Mouse (Mus musculus): Measurements from ENCODE around the gene Btbd9.
"Not testable (repeated sequence)": the region's sequence is repeated elsewhere in the genome, so short reads cannot be mapped to it uniquely, and the experiment has no call there.

The Btbd9 gene

DNA sequence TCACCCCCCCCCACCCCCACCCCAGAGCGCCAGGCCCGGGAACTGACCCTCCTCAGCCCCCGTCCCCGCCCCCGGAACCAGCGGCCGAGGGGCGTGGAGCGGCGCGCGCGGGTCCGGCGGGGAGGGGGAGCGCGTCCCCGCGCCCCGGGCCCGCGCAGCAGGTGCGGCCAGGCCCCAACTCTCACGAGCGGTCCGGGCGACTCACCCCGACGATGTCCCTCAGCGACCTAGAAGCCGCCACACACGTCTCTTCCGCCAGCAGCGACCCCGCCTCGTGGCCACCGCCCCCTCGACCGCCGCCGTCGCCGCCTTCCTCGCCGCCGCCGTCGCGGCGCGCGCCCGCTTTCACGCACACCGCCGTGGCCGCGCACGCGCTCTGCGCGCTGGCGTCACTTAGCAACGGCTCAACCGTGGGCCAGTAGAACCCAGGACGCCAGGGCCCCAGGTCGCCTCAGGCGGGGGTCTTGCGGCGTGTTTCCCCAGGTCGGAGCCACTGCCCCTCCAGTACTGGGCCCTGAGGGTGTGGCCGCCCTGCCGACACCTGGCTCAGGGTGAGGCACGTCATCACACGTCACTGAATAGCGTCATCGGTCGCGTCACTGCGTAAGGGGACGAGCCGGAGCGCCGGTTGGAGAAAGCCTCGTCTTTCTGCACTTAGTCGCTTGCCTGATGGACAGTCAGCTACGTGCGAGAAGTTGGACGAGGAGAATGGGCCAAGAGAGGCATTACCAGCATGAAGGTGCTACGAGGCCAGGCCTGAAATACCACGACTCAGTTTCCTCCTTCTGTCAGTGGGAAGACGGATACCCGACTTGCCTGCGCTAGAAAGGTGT, at the start of gene Btbd9:
Gene Btbd9 (minus strand): TSS at position 548 of the 833 bp plus-strand sequence.
- peak; percentile 96 for DNase-seq (ENCODE audit: low spot score in 2 of 2)

DNA sequence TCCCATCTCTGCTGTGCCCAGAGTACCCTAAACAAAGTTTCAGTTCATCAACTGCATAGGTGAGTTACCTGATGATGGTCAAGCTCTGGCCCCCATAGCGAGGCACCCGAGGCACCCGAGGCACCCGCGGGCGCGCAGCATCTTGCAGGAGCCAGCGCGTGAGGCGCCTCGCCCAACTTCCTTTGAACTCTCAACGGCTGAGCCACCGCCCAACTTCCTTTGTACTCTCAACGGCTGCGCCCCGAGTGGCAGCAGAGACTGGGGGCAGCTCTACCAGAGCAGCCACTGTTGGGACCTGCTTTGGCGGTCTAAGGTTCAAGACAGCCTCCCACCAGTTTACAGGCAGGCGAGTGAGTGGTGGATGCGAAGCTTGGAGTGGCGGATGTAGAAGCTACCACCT, 47.8 kb upstream of the Btbd9 start, which contains the start of gene Dnah8:
Gene Dnah8 (plus strand): TSS at position 223 of the 400 bp plus-strand sequence.
- not testable (repeated sequence) for DNase-seq (ENCODE audit: low spot score in 2 of 2)

DNA sequence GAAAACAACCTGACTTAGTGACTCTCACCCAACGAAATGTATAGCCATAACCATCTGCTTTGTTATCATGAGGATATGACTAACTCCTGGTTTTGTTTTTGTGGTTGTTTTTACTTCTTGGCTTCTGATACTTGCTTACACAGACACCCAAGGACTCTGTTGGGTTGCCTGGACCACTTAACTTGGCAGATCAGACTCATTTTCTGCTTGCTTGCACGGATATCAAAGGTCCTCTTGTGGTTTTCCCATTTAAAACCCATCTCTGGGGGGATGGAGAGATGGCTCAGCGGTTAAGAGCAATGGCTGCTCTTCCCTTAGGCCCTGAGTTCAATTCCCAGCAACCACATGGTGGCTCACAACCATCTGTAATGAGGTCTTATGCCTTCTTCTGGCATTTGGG, 46.9 kb upstream of the Btbd9 start:
- DNase-seq (ENCODE audit: low spot score in 2 of 2), result no peak

DNA sequence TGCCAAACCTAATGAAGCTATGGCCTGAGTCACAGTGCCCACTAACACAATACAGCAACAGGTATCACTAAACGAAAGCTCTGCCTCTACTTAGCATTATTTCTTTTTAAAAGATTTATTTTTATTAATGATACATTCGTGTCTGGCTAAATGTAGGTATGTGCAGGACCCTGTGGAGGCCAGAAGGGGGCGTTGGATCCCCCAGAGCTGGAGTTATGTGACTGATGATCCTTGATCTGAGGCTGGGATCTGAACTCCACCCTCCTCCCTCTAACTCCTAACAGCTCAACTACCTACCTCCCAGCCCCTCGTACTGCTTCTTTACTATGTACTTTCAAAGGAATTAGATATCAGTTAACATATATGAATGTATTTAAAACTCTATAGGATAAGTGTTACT, 45.2 kb upstream of the Btbd9 start:
- no peak for DNase-seq (ENCODE audit: low spot score in 2 of 2)

DNA sequence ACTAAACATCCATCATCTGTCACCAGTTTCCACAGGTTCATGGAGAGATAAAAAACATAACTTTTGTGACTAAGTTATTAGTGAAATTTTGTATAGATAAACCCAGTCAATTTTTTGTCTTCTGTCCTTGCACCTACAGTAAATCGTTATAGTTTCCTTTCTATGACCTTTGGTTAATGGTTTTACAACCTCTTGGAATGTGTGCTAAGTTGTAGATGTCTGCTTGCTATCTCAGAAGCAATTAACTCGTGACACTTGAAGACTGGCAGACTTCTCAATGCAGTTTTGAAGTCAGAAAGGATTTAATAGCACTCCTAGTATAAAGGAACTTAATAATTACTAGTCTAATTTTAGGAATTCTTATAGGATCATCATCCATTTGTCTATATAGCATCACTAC, 44.3 kb upstream of the Btbd9 start:
- no peak for DNase-seq (ENCODE audit: low spot score in 2 of 2)

DNA sequence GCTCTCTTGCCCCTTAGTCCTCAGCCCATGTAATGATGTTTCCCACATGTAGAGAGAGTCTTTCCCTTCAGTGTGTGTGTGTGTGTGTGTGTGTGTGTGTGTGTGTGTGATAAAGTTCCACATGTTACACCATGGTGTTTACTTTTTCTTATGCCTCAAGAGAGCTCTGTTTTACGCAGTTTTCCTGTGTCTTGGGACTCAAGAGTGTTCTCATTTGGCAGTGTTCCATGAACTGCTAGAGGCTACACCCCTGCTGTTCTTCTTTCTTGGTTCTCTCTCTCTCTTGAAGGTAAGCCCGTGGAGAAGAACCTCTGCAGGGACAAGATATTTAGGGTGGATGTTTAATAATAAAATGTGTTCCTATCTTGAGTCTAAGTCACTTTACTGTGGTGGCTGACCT, 42.9 kb upstream of the Btbd9 start:
- DNase-seq (ENCODE audit: low spot score in 2 of 2), result no peak

DNA sequence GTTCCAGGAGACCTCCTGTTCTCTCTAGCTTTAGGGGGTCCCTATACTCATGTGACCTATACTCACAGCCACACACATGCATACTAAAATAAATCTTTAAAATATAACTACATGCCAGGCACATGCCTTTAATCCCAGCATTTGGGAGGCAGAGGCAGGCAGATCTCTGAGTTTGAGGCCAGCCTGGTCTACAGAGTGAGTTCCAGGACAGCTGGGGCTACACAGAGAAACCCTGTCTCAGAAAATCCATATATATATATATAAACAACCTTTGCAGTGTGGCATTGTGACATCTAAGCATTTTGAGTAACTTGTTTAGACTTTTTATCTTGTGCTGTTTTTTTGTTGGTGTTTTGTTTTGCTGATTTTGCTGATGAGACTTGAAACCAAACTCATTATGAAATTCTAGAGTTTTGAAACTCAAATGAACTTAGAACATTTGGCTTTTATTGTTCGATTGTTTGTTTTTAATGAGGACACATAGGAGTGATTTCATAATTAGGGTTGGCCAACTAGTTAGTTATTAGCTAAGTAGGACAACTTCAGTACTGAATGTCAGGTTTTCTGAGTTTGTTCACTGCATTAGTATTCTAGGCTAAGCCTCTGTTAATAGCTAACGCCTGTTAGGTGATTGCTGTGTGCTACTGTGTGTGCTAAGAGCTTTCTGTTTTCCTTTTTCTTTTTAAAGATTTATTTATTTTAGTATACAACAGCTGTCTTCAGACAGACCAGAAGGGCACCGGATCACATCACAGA, 42.0 kb upstream of the Btbd9 start:
- no peak for DNase-seq (ENCODE audit: low spot score in 2 of 2)

DNA sequence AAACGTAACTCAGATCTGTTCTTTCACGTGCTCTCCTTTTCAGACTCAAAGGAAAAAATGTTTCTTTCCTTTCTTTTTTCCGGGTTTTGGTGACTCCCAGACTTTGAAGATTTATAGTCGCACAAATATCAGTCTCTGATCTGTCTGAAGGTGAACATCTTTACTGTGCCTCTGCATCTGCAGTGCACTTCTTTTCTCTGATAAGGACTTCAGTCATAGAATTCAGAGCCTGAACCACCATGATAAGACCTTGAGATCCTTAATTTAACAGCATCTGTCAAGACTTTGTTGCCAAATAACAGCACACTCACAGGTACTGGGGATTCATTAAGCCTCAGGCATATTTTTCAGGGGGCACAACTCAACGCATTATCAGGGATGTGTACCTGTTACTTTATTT, 39.9 kb upstream of the Btbd9 start:
- DNase-seq (ENCODE audit: low spot score in 2 of 2), result no peak

DNA sequence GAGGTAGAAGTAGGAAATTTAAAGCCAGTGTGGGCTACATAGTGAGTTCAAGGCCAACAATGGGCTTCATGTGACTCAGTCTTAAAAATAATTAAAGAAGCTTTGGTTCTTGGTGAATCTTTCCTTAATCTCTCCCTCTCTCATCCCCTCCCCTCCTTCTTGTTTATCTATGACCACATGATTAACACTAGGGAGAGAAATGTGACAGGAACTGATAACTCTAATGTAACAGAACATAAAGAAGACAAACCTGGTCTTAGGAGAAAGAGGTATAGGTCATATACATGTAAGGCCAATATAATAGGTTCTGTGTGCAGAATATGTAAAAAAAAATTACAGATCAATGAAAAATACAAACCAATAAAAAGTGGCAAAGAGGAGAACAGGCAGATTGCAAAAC, 37.1 kb upstream of the Btbd9 start:
- DNase-seq (ENCODE audit: low spot score in 2 of 2), result no peak

DNA sequence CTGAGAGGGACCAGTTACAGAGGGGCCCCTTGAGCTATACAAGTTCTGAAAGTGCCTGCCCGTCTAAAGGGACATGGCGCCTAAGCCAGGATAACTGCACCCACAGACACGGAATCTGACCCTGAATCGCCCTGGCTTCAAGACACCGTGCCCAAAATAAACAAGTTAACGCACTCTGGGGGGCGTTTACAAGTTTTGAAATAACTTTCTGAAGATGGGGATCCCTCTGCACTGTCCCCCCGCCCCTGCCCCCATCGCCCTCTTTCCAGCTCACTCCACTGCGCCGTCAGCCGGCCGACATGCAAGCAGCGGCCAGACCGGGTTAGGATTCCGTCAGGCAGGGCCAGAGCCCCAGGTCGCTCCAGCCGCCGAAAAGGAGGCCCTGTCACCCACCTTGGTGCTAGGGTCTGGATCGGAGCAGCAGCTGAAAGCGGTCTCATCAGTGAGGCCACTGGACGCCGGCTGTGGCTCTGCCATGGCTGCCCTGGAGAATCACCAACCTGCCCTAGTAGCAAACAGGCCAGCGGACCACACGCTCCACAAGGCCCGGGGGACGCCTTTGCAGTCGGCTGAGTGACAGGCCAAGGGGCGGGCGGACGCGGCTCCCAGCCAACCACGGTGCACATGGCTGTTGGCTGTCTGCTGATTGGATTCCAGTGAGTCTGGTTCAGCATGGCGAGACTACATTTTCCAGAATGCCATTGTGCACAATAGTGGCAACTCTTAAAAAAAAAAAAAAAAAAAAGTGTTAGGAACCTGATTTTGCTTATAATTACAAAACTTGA, 36.0 kb upstream of the Btbd9 start:
- DNase-seq (ENCODE audit: low spot score in 2 of 2), result peak; percentile 100

DNA sequence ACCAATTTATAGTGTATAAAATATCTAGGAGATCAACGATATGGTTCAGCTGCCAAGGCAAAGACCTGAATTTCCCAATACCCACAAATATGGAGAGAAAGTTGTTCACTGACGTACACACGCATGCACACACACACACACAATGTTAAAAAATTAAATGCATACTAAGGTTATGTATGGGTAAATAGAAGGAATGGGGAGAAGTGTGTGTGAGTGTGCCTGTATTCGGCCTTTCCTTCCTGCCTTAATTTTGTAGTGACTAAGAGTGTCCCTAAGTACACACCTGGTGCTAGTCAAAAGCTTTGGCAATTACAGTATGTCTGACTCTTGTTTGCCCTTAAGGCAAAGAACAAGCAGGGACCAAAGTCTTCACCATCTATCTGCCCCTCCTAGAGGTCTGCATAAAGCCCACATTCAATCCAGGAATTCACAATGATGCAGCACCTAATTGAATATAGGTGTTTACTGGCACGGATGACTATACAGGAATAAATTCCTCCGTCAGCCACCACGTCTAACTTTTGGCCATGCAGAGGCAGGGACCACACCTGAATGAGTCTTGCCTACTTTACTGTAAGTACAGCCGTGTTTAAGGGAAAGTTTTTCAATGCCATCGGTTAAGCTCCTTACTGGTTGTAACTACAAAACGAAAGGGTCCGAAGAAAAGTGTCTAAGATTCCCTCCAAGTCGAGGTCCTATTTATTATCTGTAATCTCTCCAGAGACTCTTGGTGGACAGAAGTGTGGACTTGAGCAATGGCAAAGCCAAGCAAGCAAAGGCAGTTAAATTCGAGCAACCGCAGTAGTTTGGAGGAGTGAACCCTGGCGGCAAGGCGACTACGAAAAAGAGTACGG, 35.2 kb upstream of the Btbd9 start:
- no peak for DNase-seq (ENCODE audit: low spot score in 2 of 2)

DNA sequence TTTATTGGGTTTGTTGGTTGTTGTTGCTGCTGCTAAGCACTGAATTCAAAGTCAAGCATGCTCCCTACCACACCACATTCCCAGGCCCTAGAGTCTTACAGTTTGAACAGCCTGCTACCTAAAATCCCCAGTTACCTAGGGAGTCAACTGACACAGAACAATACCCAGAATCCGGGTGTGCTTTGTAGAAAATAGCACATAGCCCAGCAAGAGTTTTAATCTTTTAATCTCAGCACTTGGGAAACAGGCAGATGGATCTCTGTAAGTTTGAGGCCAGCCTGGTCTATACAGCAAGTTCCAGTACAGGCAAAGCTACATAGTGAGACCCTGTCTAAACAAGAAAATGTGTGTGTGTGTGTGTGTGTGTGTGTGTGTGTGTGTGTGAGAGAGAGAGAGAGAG, 34.5 kb upstream of the Btbd9 start:
- DNase-seq (ENCODE audit: low spot score in 2 of 2), result no peak

DNA sequence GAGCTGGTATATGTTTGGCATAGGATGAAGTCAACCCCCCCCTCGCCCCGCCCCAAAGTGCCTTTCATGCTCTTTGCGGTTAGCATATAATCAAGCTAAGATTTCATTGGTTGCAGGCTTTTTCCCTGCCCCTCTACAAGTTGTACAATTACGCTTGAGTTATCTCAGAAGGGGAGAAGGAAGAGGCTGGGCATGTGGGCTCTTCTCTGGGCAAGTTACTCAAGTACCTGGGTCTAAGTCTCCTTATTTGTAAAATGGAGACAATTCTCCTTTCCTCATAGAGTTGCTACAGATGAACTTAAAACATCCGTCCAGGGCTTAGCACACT, 33.7 kb upstream of the Btbd9 start:
- no peak for DNase-seq (ENCODE audit: low spot score in 2 of 2)

DNA sequence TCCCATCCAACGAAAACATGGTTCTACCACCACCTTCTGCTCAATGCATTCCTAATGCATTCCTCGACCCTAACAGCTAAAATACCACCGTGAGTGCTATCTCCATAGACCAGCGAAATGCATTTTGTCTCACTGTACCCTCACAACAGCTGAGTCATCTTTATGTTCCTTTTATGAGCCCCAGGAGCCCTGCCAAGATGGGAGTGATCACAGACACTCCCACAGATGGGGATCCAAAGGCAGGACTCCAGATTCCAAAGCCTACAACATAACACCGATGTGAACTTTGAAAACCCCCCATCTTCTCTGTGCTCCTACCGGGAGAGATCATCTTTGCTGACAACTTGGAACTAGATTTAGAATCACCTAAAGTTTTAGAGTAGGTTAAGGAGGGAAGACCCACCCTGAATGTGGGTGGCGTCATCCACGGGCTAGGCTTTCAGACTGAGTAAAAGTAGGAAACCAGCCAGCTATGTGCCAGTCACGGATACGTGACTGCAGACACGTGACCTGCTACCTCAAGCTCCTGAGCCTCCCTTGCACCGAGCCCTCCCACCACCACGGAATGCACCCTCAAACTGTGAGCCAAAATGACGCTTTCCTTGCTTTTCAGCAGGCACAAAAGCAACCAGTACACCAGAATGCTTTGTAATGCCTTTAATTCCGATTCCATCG, 33.2 kb upstream of the Btbd9 start:
- DNase-seq (ENCODE audit: low spot score in 2 of 2), result no peak

DNA sequence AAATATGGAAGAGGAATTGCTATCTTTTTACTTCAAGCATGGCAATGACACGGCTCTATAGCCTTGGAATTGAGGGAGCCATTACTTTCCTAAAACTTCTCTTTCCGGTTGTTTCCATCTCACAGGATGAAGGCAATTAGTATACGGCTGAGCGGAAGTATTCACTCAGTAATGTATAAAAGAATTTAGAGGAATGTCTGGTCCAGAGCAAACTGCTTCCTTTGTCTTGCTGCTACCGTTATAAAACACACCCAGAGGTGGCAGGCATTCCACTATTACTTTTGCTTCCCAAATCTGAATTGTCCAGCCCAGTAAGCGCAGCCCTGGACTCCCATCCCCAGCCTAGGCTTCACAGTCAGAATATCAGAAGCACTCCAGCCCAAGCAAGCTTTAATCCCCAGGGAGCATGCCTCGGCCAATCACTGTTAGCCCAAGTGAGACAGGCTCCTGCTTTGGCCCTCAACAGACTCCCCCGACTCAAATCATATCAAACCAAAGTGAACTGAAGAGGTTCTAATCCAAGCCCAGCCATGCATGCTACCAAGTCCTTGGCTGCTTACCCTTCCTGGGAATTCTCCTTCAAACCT, 31.7 kb upstream of the Btbd9 start:
- DNase-seq (ENCODE audit: low spot score in 2 of 2), result no peak

DNA sequence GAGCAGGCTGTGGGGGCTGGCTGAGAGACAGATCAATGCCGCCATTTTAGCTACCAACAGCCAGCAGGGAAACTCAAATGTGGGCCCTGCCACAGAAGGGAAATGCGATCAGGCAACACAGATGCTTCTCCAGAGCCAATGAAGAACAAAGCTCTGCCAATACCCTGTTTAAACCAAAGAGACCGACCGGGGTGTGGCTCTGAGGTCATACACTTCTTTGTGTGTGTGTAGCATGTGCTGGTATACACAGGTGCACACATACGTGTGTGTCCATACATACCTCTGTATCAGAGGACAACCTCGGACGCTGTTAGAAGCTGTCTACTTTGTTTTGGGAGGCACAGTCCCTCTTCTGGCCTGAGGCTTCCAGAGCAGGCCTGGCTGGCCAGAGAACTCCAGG, 31.0 kb upstream of the Btbd9 start:
- DNase-seq (ENCODE audit: low spot score in 2 of 2), result no peak

DNA sequence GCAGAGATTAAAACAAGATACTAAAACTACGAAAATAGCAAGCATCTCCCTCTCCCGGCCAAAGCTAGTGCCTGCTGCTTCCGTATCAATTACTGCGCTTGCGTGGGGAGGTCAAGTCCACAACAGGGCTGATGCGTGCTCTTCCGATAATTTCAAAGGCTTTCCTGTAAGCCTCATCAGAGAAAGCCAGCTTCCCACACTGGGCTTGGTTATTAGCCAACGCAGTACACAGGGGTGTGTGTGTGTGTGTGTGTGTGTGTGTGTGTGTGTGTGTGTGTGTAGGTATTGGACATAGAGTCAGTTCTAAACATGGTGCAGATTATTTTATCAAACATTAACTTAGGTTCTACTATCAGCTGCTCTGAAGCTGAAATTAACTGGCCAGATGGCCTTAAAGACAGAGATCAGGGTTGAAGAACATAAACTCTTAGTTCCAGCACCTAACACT, 30.4 kb upstream of the Btbd9 start:
- no peak for DNase-seq (ENCODE audit: low spot score in 2 of 2)

DNA sequence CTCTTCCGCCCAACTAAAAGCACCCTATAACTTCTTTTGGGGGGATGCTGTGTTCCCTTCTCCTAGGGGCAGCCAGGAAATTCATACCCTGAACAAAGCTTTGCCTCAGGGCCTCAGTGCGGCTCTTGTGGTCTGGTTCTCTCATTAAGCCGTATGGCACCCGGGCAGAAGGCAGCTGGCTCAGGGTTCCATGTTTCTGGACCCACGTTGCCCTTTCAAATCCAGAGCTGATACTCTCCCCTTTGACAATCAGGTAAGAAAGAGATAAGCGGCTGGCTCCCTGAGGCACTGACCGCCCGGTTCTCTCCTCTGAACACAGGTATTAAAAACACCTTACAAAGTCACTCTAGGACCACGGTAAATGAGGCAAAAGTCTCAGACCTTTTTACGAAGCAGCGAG, 29.9 kb upstream of the Btbd9 start:
- no peak for DNase-seq (ENCODE audit: low spot score in 2 of 2)

DNA sequence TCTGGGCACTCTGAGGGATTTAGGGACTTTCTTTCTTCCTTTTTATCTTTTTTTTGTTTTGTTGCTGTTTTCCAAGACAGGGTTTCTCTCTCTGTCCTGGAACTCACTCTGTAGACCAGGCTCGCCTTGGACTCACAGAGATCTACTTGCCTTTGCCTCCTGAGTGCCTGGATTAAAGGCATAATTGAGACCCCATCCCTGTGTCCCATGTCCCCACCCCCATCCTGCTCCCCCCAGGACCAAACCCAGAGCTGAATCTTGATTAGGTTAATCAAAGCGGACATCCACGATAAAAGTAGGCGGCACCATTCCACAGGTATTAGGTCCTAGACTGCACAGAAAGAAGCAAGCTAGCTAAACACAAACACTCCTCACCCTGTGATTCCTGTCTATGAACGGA, 28.7 kb upstream of the Btbd9 start:
- DNase-seq (ENCODE audit: low spot score in 2 of 2), result no peak

DNA sequence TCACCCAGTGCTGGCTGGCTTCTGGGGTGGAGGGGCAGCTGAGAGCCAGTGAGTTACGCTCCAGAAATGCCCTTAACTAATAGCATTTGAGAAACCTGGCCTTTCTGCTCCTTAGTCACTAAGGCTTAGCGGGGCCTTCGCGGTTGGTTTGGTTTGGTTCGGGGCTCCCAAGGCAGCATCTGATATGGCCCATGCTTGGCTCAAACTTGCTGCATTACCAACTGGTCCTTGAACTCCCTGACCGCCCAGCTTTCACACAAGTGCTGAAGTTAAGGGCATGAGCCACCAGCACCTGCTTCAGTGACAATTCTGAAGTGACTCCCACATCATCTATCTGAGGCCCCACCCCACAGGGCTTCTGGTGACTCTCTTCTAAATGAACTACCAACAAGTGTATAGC, 28.0 kb upstream of the Btbd9 start:
- no peak for DNase-seq (ENCODE audit: low spot score in 2 of 2)

DNA sequence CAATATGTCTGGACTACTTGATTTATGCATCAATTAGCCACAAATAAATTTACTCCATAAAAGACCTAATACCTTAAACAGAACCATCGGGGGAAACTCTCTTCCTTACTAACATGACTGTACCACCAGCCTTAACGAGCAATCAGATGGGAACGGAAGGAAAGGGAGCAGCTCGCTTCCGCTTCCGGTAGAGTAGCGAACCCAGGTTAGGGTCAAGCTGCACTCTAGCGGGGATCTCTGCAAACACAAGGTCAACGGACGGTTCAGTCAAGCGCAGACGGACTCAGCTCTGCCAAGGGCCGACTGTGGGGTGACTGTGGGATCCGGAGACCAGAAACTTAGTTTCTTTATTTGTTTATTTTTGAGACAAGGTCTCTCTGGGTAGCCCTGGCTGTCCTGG, 25.9 kb upstream of the Btbd9 start:
- no peak for DNase-seq (ENCODE audit: low spot score in 2 of 2)
